ENCODE assay signal across 8 mouse cellular contexts in genomic region chr9:122247430-122248027, GRCm38 (mm10). TPM values are rescaled to one million over a fixed set of nuclear protein-coding genes. Genes with fewer than 3 reads are reported as not detected.
A peak's percentile ranks its signal among the peaks of the same experiment; 100 is the strongest.
DNase-seq lines count a peak whose midpoint lies in the region; ATAC-seq and TF ChIP-seq lines count a peak whose summit lies in the region.

No protein-coding gene starts in this region.

- peaks cover 0 to 3% of the 10 kb centered on the region in 2 experiments; a peak in 2 of 4 replicates for H3K4me1 ChIP-seq in ES-E14 (ENCODE audit: control insufficient read depth in 2 of 2, insufficient read depth in 2 of 2, low read length in 2 of 2, poor library complexity in 1 of 2)
- H3K4me1 ChIP-seq in hindbrain, embryonic 11.5 days (replicated peaks; ENCODE audit: control insufficient read depth, insufficient read depth, low read length), result no peaks in the 10 kb centered on the region
- no peaks in the 10 kb centered on the region for H3K4me1 ChIP-seq in lung, postnatal 0 days (ENCODE audit: insufficient read depth, low read depth, low read length)

- H3K27me3 ChIP-seq in hindbrain, embryonic 11.5 days (ENCODE audit: control insufficient read depth, insufficient read depth, low read length), result no peaks in the 10 kb centered on the region; the same call in 1 of the 2 replicates
- no peaks in the 10 kb centered on the region for H3K27me3 ChIP-seq in lung, postnatal 0 days (replicated peaks; ENCODE audit: insufficient read depth, low read length)

- peak; percentile 66; the same call in 1 of the 2 replicates for ATAC-seq in erythroid progenitor cell, adult 5-6 weeks (replicated peaks; ENCODE audit: low FRiP score, poor library complexity, severe bottlenecking)
- no peak for ATAC-seq in hindbrain, embryonic 11.5 days (ENCODE audit: low FRiP score)
- ATAC-seq in lung, postnatal 0 days, result peak; percentile 63

- no peak overlapping the region for H3K27ac ChIP-seq in ES-E14 (ENCODE audit: insufficient read depth, low read depth, low read length, poor library complexity, severe bottlenecking)
- no peak overlapping the region for H3K27ac ChIP-seq in hindbrain, embryonic 11.5 days (ENCODE audit: low read depth, low read length)
- H3K27ac ChIP-seq in lung, postnatal 0 days (ENCODE audit: low read length), result no peak overlapping the region

- H3K4me3 ChIP-seq in ES-E14 (ENCODE audit: insufficient read depth in 1 of 2, low read depth in 1 of 2, low read length in 2 of 2, poor library complexity in 1 of 2, severe bottlenecking in 1 of 2), result no peak overlapping the region
- no peak overlapping the region for H3K4me3 ChIP-seq in hindbrain, embryonic 11.5 days (ENCODE audit: low read depth, low read length)
- no peak overlapping the region for H3K4me3 ChIP-seq in lung, postnatal 0 days (ENCODE audit: low read depth, low read length)

- H3K4me2 ChIP-seq in hindbrain, embryonic 11.5 days (replicated peaks; ENCODE audit: low read depth, low read length), result no peak overlapping the region
- H3K4me2 ChIP-seq in lung, postnatal 0 days (replicated peaks; ENCODE audit: low read depth, low read length), result no peak overlapping the region

- DNase-seq in ES-E14 (ENCODE audit: low read depth, low spot score), result peak; percentile 49
- DNase-seq in adrenal gland, postnatal 36 days, result peak; percentile 68 to 81
- DNase-seq in hindbrain, embryonic 11.5 days (ENCODE audit: low spot score), result peak; percentile 83
- DNase-seq in layer of hippocampus, adult 9-11 months, result peak; percentile 80
- peak; percentile 74 for DNase-seq in lung, postnatal 0 days (ENCODE audit: low spot score)
- peak; percentile 54 for DNase-seq in retina, postnatal 7 days (ENCODE audit: low read depth, low spot score)
- peak; percentile 46 for DNase-seq in yolk sac, embryonic 10.5 days (ENCODE audit: low spot score)

- in situ Hi-C loops in ES-E14 (cut with MboI; ENCODE audit: low sequenced_read_pairs in 2 of 2, unreplicated experiment in 2 of 2), result no loop called here

- 46% methylated on average over 13 of the region's 13 CpGs for WGBS in hindbrain, embryonic 11.5 days
- WGBS in lung, postnatal 0 days, result 42% methylated on average over 13 of the region's 13 CpGs

- H3K9ac ChIP-seq in ES-E14 (ENCODE audit: insufficient read depth, low read depth, low read length, poor library complexity, severe bottlenecking), result no peak overlapping the region
- H3K9ac ChIP-seq in hindbrain, embryonic 11.5 days (ENCODE audit: low read depth, low read length), result no peak overlapping the region
- no peak overlapping the region for H3K9ac ChIP-seq in lung, postnatal 0 days (replicated peaks; ENCODE audit: low read depth)

- peak; percentile 92 for TF ChIP-seq CTCF in lung, postnatal 0 days (IDR thresholded peaks at IDR 0.05)

- H3K36me3 ChIP-seq in ES-E14 (ENCODE audit: control insufficient read depth, insufficient read depth, low read length, poor library complexity, severe bottlenecking), result no peaks in the 10 kb centered on the region; the same call in 1 of the 2 replicates
- no peaks in the 10 kb centered on the region for H3K36me3 ChIP-seq in hindbrain, embryonic 11.5 days (ENCODE audit: control insufficient read depth, insufficient read depth, low read length)
- peaks cover 19% of the 10 kb centered on the region; the same call in 1 of the 2 replicates for H3K36me3 ChIP-seq in lung, postnatal 0 days (ENCODE audit: insufficient read depth, low read length)

- H3K9me3 ChIP-seq in ES-E14 (ENCODE audit: control insufficient read depth, insufficient read depth, low read depth, low read length), result no peaks in the 10 kb centered on the region
- H3K9me3 ChIP-seq in hindbrain, embryonic 11.5 days (ENCODE audit: control insufficient read depth, low read length), result no peaks in the 10 kb centered on the region
- H3K9me3 ChIP-seq in lung, postnatal 0 days (ENCODE audit: low read length), result no peaks in the 10 kb centered on the region

- TF ChIP-seq EP300 in lung, postnatal 0 days (IDR thresholded peaks at IDR 0.05), result no peak

TF ChIP-seq in ES-E14, 5 proteins besides CTCF, POLR2A, EP300 and RAD21:
- TF ChIP-seq ZC3H11A (IDR thresholded peaks at IDR 0.05; ENCODE audit: borderline replicate concordance, low read depth, low read length) (no peak), CHD2 (IDR thresholded peaks at IDR 0.05; ENCODE audit: low read depth, low read length) (no peak), ZNF384 (IDR thresholded peaks at IDR 0.05; ENCODE audit: low read depth, low read length) (no peak), MAFK (IDR thresholded peaks at IDR 0.05; ENCODE audit: insufficient read depth, low read depth, low read length) (no peak), HCFC1 (IDR thresholded peaks at IDR 0.05; ENCODE audit: borderline replicate concordance, insufficient read depth, low read length) (no peak)

RNA-seq across cellular contexts. Expression of gene Ano10, which starts 46.7 kb away (rescaled TPM):
- 13.7 and 15.0 TPM in 2 replicates for total RNA-seq in ES-E14 (2012; rRNA removed)
- 10 to 100 TPM; 61.7 to 95.9 TPM for total RNA-seq in adrenal gland, postnatal 36 days (2021)
- 7.9 and 28.1 TPM in 2 replicates for total RNA-seq in erythroid progenitor cell, adult 5-6 weeks (2015; ENCODE audit: low replicate concordance)
- 3.1 and 5.1 TPM in 2 replicates for total RNA-seq in erythroid progenitor cell, adult 5-6 weeks (2017; ENCODE audit: low replicate concordance)
- 51.9 and 52.5 TPM in 2 replicates for polyA plus RNA-seq in hindbrain, embryonic 11.5 days (2014; fragmentation: Nextera tagmentation; extraction: Ambion mirVana)
- 37.4 and 41.6 TPM in 2 replicates for polyA plus RNA-seq in lung, postnatal 0 days (2015; fragmentation: Nextera tagmentation; extraction: Ambion mirVana)
